7 mouse cellular contexts compared by ENCODE assay signal in genomic region chr6:139577026-139577861, GRCm38 (mm10). TPM values are rescaled to one million over a fixed set of nuclear protein-coding genes. Genes with fewer than 3 reads are reported as not detected.
DNase-seq lines count a peak whose midpoint lies in the region; ATAC-seq and TF ChIP-seq lines count a peak whose summit lies in the region.

No protein-coding gene starts in this region.

- no peaks in the 10 kb centered on the region for H3K27me3 ChIP-seq in limb, embryonic 14.5 days (ENCODE audit: control insufficient read depth, insufficient read depth, low read length)
- no peaks in the 10 kb centered on the region for H3K27me3 ChIP-seq in limb, embryonic 10.5 days (ENCODE audit: low read depth, poor library complexity, severe bottlenecking)
- H3K27me3 ChIP-seq in embryonic facial prominence, embryonic 13.5 days, result no peaks in the 10 kb centered on the region
- H3K27me3 ChIP-seq in intestine, embryonic 16.5 days (replicated peaks; ENCODE audit: control insufficient read depth, insufficient read depth, low read length), result no peaks in the 10 kb centered on the region

- TF ChIP-seq POLR2A in limb, embryonic 14.5 days (IDR thresholded peaks at IDR 0.05; ENCODE audit: borderline replicate concordance, extremely low read depth, insufficient read depth, insufficient read length), result no peak

- no peak overlapping the region for H3K4me2 ChIP-seq in limb, embryonic 14.5 days (replicated peaks; ENCODE audit: low read depth, low read length, severe bottlenecking)
- peak overlapping the region; percentile 12; the same call in 1 of the 2 replicates for H3K4me2 ChIP-seq in embryonic facial prominence, embryonic 13.5 days
- peak overlapping the region; percentile 3; the same call in 1 of the 2 replicates for H3K4me2 ChIP-seq in intestine, embryonic 16.5 days (ENCODE audit: low read depth, low read length)

- no peaks in the 10 kb centered on the region for H3K4me1 ChIP-seq in limb, embryonic 14.5 days (ENCODE audit: control insufficient read depth, insufficient read depth, low read length)
- H3K4me1 ChIP-seq in limb, embryonic 10.5 days, result no peaks in the 10 kb centered on the region
- H3K4me1 ChIP-seq in embryonic facial prominence, embryonic 13.5 days, result no peaks in the 10 kb centered on the region
- no peaks in the 10 kb centered on the region for H3K4me1 ChIP-seq in intestine, embryonic 16.5 days (ENCODE audit: control insufficient read depth, insufficient read depth, low read length)

- H3K4me3 ChIP-seq in limb, embryonic 14.5 days (replicated peaks; ENCODE audit: low read length), result no peak overlapping the region
- H3K4me3 ChIP-seq in limb, embryonic 10.5 days, result no peak overlapping the region
- no peak overlapping the region for H3K4me3 ChIP-seq in embryonic facial prominence, embryonic 13.5 days
- H3K4me3 ChIP-seq in intestine, embryonic 16.5 days (ENCODE audit: low read length), result no peak overlapping the region

- no peaks in the 10 kb centered on the region for H3K9me3 ChIP-seq in limb, embryonic 14.5 days (ENCODE audit: control insufficient read depth, low read length)
- H3K9me3 ChIP-seq in limb, embryonic 10.5 days (replicated peaks), result no peaks in the 10 kb centered on the region
- no peaks in the 10 kb centered on the region for H3K9me3 ChIP-seq in embryonic facial prominence, embryonic 13.5 days
- 0 out of 2 replicates have a peak, but pooled peaks cover 3% of the 10 kb centered on the region for H3K9me3 ChIP-seq in intestine, embryonic 16.5 days (ENCODE audit: control insufficient read depth, low read length)

- peak; percentile 37 for DNase-seq in limb, embryonic 14.5 days (ENCODE audit: low spot score)
- DNase-seq in limb, embryonic 10.5 days (ENCODE audit: low spot score), result no peak
- DNase-seq in retina, postnatal 7 days (ENCODE audit: low read depth, low spot score), result peak; percentile 9
- no peak for DNase-seq in urinary bladder, postnatal 4 days (ENCODE audit: low spot score in 2 of 2)
- no peak for DNase-seq in thymus, postnatal 36 days

- WGBS in limb, embryonic 14.5 days, result 55% methylated on average over 18 of the region's 18 CpGs
- WGBS in limb, embryonic 10.5 days, result 60% methylated on average over 18 of the region's 18 CpGs
- 54% methylated on average over 18 of the region's 18 CpGs for WGBS in embryonic facial prominence, embryonic 13.5 days
- WGBS in intestine, embryonic 16.5 days, result 50% methylated on average over 18 of the region's 18 CpGs

- no peaks in the 10 kb centered on the region for H3K36me3 ChIP-seq in limb, embryonic 14.5 days (ENCODE audit: control insufficient read depth, insufficient read depth, low read length)
- H3K36me3 ChIP-seq in limb, embryonic 10.5 days, result no peaks in the 10 kb centered on the region
- H3K36me3 ChIP-seq in embryonic facial prominence, embryonic 13.5 days, result no peaks in the 10 kb centered on the region
- no peaks in the 10 kb centered on the region for H3K36me3 ChIP-seq in intestine, embryonic 16.5 days (ENCODE audit: control insufficient read depth, insufficient read depth, low read length)

- H3K27ac ChIP-seq in limb, embryonic 14.5 days (replicated peaks; ENCODE audit: low read depth, low read length), result no peak overlapping the region
- no peak overlapping the region for H3K27ac ChIP-seq in limb, embryonic 10.5 days
- no peak overlapping the region for H3K27ac ChIP-seq in embryonic facial prominence, embryonic 13.5 days
- no peak overlapping the region for H3K27ac ChIP-seq in intestine, embryonic 16.5 days (ENCODE audit: low read length)

- ATAC-seq in limb, embryonic 14.5 days (ENCODE audit: low FRiP score, low read depth), result no peak
- ATAC-seq in embryonic facial prominence, embryonic 13.5 days (ENCODE audit: insufficient number of reproducible peaks, insufficient read depth, low FRiP score, low TSS enrichment, low read depth), result no peak
- ATAC-seq in intestine, embryonic 16.5 days, result no peak; the same call in 1 of the 2 replicates

- no peak overlapping the region for H3K9ac ChIP-seq in limb, embryonic 14.5 days (ENCODE audit: low read depth, low read length, severe bottlenecking)
- H3K9ac ChIP-seq in embryonic facial prominence, embryonic 13.5 days, result no peak overlapping the region
- H3K9ac ChIP-seq in intestine, embryonic 16.5 days (ENCODE audit: low read depth, low read length), result no peak overlapping the region

RNA-seq across cellular contexts. Expression of gene Pik3c2g, which starts 9.8 kb away (rescaled TPM):
- polyA plus RNA-seq in limb, embryonic 14.5 days (2012; rRNA removed), result 0.54 and 0.65 TPM in 2 replicates
- 1.8 and 2.1 TPM in 2 replicates for polyA plus RNA-seq in limb, embryonic 14.5 days (2014; fragmentation: Nextera tagmentation; extraction: Ambion mirVana)
- polyA plus RNA-seq in limb, embryonic 10.5 days (2016; fragmentation: Nextera tagmentation; extraction: Ambion mirVana), result 0.10 and 0.33 TPM in 2 replicates
- 1.2 and 1.7 TPM in 2 replicates for polyA plus RNA-seq in embryonic facial prominence, embryonic 13.5 days (2015; fragmentation: Nextera tagmentation; extraction: Ambion mirVana)
- polyA plus RNA-seq in intestine, embryonic 16.5 days (2015; fragmentation: Nextera tagmentation; extraction: Ambion mirVana), result 0.29 and 0.94 TPM in 2 replicates

Comparison
In these comparisons a context has a peak if more than half of its experiments do, and no peak if none do; other contexts are left out.
1. DNase-seq: peak in limb, embryonic 14.5 days (single experiment) and retina, postnatal 7 days (single experiment); none in limb, embryonic 10.5 days (single experiment), urinary bladder, postnatal 4 days (0 of 2) and thymus, postnatal 36 days (0 of 2).